Mouse (Mus musculus) mature B cell (primary cell): ENCODE results near the gene Elavl3.

Experiments
- in situ Hi-C: fragments of 300-500 bp; cut with MboI; formaldehyde crosslinking; loops from 2 replicates; pipeline ENCODE4 v1.14.3; 2019

Gene Elavl3

GRCm38 (mm10) chr9:22058011-22058424, 6.2 kb upstream of the Elavl3 start:
- in situ Hi-C loops = no loop called here

GRCm38 (mm10) chr9:22057031-22057517, 5.3 kb upstream of the Elavl3 start:
- in situ Hi-C loops = no loop called here

- in situ Hi-C loops = no loop called here
Measured at GRCm38 (mm10) chr9:22056303-22056910, 4.6 kb upstream of the Elavl3 start.

- in situ Hi-C loops = no loop called here
Measured at GRCm38 (mm10) chr9:22055713-22056112, 3.9 kb upstream of the Elavl3 start.

- in situ Hi-C loops = no loop called here
Measured at GRCm38 (mm10) chr9:22054411-22055076, 2.7 kb upstream of the Elavl3 start.

- in situ Hi-C loops = no loop called here
Measured at GRCm38 (mm10) chr9:22053657-22054056, 1.8 kb upstream of the Elavl3 start.

- in situ Hi-C loops = no loop called here
Measured at GRCm38 (mm10) chr9:22051161-22051957, 464 bp downstream of the Elavl3 start.

- in situ Hi-C loops = no loop called here
Measured at GRCm38 (mm10) chr9:22050351-22050889, 1.4 kb downstream of the Elavl3 start.

- in situ Hi-C loops = no loop called here
Measured at GRCm38 (mm10) chr9:22049721-22050270, 2.0 kb downstream of the Elavl3 start.

GRCm38 (mm10) chr9:22049315-22049714, 2.5 kb downstream of the Elavl3 start:
- in situ Hi-C loops = no loop called here

- in situ Hi-C loops = no loop called here
Measured at GRCm38 (mm10) chr9:22047329-22047728, 4.5 kb downstream of the Elavl3 start.

- in situ Hi-C loops = no loop called here
Measured at GRCm38 (mm10) chr9:22041832-22042231, 10.0 kb downstream of the Elavl3 start.

GRCm38 (mm10) chr9:22037826-22038225, 14.0 kb downstream of the Elavl3 start:
- in situ Hi-C loops = no loop called here

- in situ Hi-C loops = no loop called here
Measured at GRCm38 (mm10) chr9:22035300-22036044, 16.4 kb downstream of the Elavl3 start.

GRCm38 (mm10) chr9:22030386-22030785, 21.4 kb downstream of the Elavl3 start:
- in situ Hi-C loops = no loop called here

GRCm38 (mm10) chr9:22028467-22028866, 23.4 kb downstream of the Elavl3 start:
- in situ Hi-C loops = no loop called here

GRCm38 (mm10) chr9:22024592-22024991, 27.2 kb downstream of the Elavl3 start:
- in situ Hi-C loops = no loop called here

- in situ Hi-C loops = no loop called here
Measured at GRCm38 (mm10) chr9:22017208-22017825, 34.5 kb downstream of the Elavl3 start.

GRCm38 (mm10) chr9:22016245-22016644, 35.6 kb downstream of the Elavl3 start:
- in situ Hi-C loops = no loop called here

- in situ Hi-C loops = no loop called here
Measured at GRCm38 (mm10) chr9:22012731-22013130, 39.1 kb downstream of the Elavl3 start.

- in situ Hi-C loops = no loop called here
Measured at GRCm38 (mm10) chr9:22011055-22011454, 40.8 kb downstream of the Elavl3 start.
